Mouse (Mus musculus) gastrocnemius, postnatal 14 days (tissue): ENCODE data around the gene Mfap5. TPM values are rescaled to one million over a fixed set of nuclear protein-coding genes. Genes with fewer than 3 reads are reported as not detected.
A peak's percentile ranks its signal among the peaks of the same experiment; 100 is the strongest.
"Not testable (repeated sequence)": the region's sequence is repeated elsewhere in the genome, so short reads cannot be mapped to it uniquely, and the experiment has no call there.

Experiments used
- DNase-seq: peaks from one replicate; pipeline ENCODE4 v3.0.0; 2021; ENCODE audit warnings: mixed read lengths
- intact Hi-C: fragments of 180-260 bp; cut with DNase I; formaldehyde crosslinking; loops from one replicate; pipeline ENCODE4 v1.15.1; 2025; ENCODE audit warnings: low total_unique reads
- total RNA-seq, 2 experiments: library from RNA; stranded (reverse); gene quantifications; 2 replicates each; pipeline ENCODE4 v1.2.3; 2021

Mfap5 gene
- total RNA-seq, 2 experiments from 2014 or later, result 92.6 to 115 TPM

DNA sequence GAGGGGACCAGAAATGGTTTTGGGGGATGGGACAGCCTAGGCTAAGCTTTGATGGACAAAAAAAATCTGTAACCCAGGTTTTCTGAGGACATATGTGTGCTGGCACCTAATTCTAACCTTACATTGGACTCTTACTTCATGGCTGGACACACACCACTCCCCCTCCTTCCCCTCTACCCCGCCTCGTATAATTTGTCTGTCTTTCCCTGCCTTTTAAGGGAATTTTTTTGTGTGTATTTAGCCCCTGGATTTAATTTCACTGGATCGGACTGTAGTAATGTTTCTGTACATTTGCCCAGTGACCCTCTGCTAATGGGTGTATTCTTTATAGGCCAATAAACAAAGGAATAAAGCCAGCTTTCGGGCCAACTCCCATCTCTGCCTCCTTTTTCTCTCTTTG is 604 bp upstream of the Mfap5 start:
- DNase-seq, result no peak
- intact Hi-C loops, result no loop called here

DNA sequence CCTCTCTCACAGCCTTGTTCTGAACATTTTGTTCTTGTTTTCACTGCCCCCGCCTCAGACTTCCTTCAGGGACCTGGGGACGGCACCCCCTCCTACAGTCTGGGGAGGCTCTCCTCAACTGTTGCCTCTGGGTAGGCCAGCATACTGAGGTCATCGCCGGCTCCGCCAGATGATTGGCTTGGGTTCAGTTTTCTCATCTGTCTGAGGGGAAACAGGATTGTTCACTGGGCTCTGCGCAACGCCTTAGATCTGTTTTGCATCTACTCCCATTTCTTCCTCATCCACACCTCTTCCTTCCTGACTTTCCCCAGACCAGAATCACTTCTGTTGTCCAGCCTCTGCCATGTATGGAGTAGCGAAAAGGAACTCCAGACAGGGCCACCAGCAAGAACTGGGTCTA is 2.8 kb downstream of the Mfap5 start:
- DNase-seq, result peak; percentile 78
- intact Hi-C loops, result no loop called here

DNA sequence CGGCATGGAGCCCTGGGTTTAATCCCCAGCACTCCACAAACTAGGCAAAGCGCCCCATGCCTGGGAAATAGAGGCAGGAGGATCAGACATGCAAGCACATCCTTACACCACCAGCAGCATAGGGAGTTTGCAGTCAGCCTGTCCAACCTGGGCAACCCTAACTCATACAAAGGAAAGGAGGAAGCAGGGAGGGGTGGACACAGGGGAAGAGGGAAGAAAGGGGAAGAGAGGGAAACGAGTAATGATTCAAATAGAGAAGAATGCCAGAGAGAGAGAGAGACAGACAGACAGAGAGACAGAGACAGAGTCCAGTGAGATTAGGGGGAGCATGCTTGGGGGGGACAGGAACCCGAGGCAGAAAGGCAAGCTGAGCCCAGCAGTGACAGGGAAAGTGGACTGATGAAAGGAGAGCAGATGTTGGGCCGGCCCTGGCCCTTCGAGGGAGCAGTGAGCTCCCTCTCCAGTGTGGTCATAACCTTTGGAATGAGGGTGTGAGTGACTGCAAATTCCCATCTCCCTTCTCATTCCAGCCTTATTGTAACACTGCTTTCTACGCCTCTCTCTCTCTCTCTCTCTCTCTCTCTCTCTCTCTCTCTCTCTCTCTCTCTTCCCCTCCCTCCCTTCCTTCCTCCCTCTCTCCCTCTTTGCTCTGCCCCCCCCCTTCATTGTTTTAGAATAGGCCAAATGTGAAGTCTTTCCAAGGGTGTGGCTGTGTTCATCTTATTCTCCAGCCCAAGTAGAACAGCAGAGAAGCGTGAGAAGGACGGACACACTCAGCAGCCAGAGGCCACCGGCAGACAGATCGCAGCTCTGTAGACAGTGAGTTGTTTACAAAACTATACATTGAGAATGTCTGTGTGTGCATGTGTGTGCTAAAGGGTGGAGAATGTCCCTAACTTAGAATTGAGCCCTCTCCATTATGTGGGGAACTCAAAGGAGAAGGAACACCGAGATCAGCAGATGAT is 7.6 kb downstream of the Mfap5 start:
- intact Hi-C loops, result no loop called here
- no peak for DNase-seq

DNA sequence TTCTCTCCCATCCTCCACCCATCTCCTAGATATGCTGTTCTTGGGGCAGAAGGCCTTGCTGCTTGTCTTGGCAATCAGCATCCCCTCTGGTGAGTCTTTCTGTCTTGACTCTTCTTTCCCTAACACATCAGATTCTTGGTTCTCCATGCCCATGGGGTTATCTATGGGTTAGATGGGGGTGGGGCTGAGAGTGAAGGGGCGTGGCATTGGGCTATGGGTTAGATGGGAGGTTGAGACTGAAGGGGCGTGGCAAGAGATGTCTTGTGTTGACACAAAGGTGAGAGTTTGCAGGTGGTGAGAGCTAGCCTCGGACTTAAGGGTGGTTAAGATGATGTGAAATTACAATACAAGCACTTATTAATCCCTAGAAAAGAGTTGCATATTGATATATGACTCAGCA is 8.7 kb downstream of the Mfap5 start:
- intact Hi-C loops, result no loop called here
- DNase-seq, result no peak

DNA sequence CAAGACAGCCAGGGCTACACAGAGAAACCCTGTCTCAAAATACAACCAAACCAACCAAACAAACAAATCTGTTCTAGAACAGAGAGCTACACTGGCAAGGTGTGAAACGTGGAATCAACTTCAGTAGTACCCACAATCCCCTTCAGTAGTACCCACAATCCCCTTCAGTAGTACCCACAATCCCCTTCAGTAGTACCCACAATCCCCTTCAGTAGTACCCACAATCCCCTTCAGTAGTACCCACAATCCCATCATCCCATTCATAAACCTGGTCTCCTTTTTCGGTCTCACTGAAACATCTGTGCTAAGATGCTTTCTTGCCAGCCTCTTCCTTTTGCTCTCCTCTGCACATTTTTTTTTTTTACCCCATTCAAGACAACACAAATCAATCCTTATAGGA is 10.1 kb downstream of the Mfap5 start:
- intact Hi-C loops, DNase-seq: not testable (repeated sequence)

DNA sequence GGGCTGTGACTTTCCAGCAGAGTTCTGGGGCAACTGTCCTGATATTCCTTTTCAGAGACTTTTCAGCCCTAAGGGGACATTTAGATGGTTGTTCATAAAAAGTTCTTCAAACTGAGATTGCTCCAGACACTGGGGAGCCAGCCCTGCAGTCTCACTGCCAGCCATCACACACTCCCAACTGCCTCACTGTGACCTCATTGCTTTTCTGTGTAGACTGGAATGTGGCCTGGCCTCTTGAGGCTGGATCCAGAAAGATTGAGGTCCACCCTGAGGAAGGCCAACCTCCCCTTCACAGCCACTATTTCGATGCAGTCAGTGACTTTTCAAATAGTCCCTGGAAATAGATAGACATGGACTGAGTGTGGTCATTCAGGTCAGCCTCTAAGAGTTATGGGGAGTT is 12.0 kb downstream of the Mfap5 start:
- peak; percentile 34 for DNase-seq
- intact Hi-C loops, result no loop called here

DNA sequence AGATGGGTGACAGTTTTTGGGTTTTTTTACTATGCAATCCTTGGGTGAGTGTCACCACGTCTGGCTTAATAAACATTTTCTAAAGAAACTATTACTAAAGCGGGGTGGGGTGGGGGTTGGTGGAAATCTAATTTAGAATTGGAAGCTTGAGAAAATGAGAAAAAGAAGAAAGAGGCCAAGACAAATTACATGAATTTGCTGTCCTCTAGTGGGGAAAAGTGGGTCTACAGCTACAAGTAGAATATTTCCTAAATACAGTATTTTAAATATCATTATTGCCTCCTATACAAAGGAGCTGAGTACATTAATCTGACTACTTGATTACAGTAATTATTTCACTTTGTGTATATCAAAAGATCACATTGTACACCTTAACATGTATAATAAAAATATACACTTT is 13.7 kb downstream of the Mfap5 start:
- no peak for DNase-seq
- intact Hi-C loops, result no loop called here

DNA sequence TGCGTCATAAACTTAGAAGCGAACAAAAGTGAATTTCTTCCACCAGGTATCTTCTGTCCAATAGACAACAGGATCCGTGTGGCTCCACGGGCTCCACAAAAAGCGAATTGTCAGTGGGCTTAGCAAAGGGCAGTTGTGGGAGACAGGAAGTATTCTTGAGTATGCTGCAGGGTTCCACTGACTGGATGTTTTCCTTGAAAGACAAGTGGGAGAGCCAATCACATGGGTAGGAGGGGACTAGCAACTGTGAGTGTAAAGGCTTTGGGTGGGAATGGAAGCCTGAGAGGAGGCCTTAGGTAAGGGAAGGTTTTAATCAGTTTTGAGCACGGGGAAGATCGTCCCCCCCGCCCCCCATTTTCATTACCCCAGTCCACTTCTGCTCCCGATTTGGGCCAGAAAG is 16.9 kb downstream of the Mfap5 start:
- intact Hi-C loops, result no loop called here
- no peak for DNase-seq

DNA sequence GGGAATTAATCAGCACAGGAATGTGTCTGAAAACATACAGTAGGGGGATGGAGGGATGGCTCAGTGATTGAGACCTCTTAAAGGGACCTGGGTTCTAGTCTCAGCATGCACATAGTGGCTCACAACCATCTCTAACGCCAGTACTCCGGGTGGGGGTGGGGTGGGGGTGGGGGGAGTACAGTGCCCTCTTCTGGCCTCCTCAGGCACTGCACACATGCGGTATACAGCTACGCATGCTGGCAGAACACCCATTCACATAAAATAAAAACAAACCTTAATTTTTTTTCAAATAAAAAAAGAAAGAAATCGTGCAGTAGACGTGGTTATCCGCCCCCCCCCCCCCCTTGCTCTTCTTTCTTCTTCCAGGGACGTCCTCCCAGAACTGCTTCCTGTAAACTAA is 17.6 kb downstream of the Mfap5 start:
- DNase-seq, result no peak
- intact Hi-C loops, result no loop called here

DNA sequence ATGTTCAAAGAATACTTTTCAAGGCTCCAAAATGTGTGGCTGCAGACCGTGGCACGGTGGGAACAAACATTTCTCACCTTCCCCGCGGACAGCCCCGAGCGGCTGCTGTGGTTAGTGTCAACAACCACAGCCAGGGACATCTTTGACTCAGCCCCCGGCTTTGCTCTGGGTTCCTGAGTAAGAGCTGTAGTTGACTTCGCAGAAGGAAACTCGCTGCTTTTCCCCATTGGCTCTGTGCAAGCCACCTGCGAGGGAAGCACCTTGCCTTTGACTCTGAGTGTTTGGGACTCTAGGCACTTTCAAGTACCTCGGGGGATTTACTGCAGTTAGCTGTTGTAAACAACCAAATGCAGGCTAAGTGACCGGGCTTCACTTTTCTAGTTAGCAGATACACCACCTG is 22.0 kb downstream of the Mfap5 start:
- no peak for DNase-seq
- intact Hi-C loops, result no loop called here

DNA sequence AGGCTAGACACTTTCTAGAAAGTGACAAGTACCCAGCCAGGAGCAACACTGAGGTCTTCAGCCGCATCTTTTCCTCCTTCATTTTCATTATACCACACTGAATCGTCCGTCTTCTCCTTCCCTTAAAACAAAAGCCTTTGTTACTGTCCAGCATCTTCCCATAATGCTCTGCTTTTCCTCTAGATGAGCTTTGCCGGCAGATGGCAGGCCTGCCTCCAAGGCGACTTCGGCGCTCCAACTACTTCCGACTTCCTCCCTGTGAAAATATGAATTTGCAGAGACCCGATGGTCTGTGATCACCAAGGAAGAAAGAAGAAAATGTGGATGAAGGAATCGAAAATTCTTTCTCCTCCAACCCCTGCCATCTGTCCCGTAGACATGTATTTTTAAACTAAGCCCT is 22.5 kb downstream of the Mfap5 start:
- no peak for DNase-seq
- intact Hi-C loops, result no loop called here

DNA sequence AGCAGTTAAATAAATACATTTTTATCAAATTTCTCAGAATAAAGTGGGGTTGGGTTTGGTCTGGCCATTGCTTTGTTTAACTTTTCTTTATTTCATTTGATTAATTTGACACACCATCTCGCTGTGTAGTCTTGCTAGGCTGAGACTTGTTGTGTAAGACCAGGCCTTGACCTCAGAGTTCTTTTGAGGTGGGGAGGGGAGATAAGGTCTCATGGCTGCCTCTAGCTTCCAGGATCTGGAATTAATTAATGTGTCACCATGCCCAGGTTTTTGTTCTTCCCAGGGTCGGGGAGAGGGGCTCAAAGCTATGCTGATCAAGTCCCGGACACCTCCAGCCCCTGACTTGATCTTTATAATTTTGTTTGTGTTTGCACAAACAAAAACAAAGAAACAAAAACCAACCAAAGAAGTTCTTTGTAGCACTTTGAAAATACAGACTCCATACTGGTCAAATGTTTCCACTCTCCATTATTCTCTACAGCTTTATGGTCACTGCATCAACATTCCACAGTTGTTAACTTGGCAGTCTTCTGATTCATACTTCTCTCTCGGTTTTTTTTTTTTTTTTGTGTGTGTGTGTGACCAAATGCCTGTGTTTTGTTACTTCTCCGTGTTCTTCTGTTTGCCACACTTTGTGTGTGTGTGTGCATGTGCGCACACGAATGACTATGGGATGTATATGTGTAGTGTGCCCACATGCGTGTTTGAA is 26.0 kb downstream of the Mfap5 start:
- intact Hi-C loops, result loop anchor here (5.0 kb wide), 1 partner anchor 201 kb away; no protein-coding TSS in a partner anchor
- no peak for DNase-seq

DNA sequence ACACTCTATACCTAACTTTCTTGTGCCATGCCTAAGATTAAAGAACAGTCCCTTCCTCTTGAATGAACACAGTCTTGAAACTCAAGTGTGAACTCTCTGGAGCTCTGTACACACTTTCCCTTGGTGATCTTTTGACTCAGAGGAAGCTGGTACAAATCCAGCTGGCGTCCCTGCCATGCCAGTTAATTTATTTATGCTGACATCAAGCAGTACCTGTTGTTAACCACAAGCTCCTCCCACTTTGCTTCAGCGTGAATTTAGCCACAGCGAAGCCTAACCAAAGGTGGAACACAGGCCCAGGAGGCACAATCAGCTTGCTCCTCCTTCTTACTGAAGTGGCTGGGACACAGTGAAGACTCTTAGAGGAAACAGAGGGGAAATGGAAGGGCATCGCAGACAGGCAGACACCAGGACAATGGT is 27.2 kb downstream of the Mfap5 start:
- no peak for DNase-seq
- intact Hi-C loops, result loop anchor here (5.0 kb wide), 1 partner anchor 199 kb away; no protein-coding TSS in a partner anchor

DNA sequence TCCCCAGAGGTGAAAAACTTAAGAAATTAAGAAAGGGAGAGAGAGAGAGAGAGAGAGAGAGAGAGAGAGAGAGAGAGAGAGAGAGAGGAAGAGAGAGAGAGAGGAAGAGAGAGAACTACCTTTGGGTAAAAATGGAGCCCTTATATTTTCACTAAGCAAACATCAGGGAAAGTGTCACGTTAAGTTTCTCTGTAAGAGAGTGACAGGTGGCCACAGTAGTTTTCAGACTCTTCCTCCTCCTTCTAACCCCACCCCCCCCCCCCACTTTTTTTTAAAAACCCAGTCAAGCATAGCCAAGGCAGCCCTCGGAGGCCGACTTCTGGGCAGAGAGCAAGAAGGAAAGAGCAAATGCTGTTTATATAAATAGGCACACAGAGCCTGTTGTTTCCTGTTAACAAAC is 28.4 kb downstream of the Mfap5 start:
- DNase-seq, result no peak
- intact Hi-C loops, result loop anchor here (5.0 kb wide), 1 partner anchor 198 kb away; no protein-coding TSS in a partner anchor

DNA sequence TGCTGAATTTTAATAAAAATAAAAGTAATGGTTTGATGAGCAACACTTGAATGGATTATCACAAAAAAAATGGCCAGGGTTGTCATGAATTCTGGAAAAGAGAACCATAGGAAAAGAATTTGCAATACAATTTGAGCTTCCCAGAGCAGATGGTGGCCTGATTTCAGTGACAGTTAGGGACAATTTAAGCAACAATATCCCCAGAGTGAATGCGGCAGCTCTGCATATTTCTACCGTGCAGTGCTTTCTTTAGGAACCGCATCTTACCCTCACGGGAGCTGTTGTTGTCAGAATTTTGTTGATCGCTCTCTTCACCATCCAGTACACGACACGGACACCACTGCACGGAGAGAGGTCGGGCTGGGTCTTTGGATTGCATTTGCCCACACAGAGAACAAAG is 33.9 kb downstream of the Mfap5 start:
- intact Hi-C loops, result no loop called here
- no peak for DNase-seq

DNA sequence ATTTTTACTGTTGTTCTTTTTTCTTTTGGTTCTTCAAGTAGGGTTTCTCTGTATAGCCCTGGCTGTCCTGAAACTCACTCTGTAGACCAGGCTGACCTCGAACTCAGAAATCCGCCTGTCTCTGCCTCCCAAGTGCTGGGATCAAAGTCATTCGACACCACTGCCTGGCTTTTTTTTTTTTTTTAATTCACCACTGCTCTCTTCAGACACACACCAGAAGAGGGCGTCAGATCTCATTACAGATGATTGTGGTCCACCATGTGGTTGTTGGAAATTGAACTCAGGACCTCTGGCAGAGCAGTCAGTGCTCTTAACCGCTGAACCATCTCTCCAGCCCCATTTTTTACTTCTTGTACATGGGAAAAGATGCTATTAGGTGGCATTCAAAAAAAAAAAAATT is 36.8 kb downstream of the Mfap5 start:
- DNase-seq, intact Hi-C loops: not testable (repeated sequence)

DNA sequence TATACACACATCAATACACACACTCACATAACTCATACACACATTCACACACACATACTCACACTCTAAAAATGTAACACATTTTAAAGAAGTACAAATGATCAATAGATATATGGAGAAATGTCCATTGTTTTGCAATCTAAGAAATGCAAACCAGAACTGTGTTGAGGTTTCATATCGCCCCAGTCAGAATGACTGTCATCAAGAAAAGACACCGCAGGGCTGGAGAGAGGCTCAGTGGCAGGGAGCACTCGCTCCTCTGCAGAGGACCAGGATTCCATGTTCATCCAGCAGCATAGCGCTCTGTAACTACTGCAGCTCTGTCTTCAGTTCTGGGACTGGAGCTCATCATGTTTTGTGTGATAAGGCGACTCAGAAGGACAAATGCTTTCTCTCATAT is 37.9 kb downstream of the Mfap5 start:
- intact Hi-C loops, result no loop called here
- no peak for DNase-seq

DNA sequence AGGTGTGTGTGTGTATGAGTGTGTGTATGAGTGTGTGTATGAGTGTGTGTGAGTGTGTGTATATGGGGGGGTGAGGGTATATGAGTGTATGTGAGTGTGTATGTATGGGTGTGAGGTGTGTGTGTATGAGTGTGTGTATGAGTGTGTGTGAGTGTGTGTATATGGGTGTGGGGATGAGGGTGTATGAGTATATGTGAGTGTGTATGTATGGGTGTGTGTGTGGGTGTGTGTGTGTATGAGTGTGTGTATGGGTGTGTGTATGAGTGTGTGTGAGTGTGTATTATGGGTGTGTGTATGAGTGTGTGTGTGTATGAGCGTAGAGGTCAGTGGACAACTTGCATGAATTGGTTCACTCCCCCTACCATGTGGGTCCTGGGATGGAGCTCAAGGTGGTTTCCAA is 39.0 kb downstream of the Mfap5 start:
- DNase-seq, result no peak
- intact Hi-C loops, result no loop called here

DNA sequence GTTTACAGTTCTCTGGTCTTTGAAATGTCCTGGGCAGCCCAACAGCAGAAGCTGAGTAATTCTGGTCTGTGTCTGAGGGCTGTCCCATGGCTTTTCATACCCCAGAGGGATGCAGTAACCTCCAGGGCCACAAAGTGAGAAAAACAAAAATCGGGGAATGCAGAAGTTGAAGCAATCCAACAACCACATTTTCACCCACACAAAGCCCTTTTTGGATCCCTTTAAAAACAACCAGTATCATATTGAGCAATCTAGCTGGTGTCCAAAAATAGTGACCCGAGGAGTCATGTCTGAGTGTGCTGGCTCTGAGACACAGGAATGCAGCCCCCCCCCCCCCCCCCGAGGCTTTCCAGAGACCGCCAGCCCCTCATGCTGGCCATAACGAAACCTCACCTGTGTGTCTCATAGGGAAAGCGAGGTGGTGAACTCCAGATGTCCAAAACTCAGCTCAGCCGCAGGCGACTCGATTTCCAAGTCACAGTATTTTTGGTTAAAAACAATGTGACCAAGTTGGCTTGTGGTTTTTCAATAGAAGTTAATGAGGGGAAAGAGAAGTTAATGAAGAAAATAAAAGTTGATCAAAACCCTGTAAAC is 39.7 kb downstream of the Mfap5 start:
- intact Hi-C loops, result no loop called here

DNA sequence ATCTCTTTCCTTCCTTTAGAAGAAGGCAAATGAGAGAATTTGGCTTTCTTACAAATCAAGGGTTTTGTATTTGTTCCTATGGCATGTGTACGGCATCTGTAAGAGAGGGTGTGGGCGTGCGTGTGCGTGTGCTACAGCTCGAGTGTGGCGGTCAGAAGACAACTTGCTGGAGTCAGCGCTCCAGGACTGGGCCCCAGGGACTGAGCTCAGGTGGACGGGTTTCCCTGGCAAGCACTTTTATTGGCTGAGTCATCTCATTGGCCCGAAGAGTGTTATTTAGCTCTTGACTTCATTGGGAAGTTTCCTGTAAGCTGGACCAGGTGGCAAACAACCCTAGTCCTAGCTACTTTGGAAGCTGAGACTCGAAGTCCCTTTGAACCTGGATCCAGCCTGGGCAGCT is 40.3 kb downstream of the Mfap5 start:
- no peak for DNase-seq
- intact Hi-C loops, result no loop called here

More for the DNA sequence above, 39.7 kb downstream of the Mfap5 start:
- no peak for DNase-seq
